Mouse (Mus musculus) spleen, adult 2 months (tissue): ENCODE data around the gene Flnc. TPM values are rescaled to one million over a fixed set of nuclear protein-coding genes. Genes with fewer than 3 reads are reported as not detected.

ENCODE experiments used
- DNase-seq, 2 experiments: peaks; one replicate each; pipeline versions ENCODE4 v3.0.0 to v3.0.0-alpha.2; 2012 to 2021; ENCODE audit warnings: low spot score in 2 of 2, low read depth in 1 of 2
- H3K27ac ChIP-seq: fragments of 200-500 bp; 2 replicates; pipeline ENCODE4 v1.5.1; 2012; ENCODE audit warnings: low read length, inconsistent platforms; ENCODE audit not compliant: insufficient read depth
- H3K27me3 ChIP-seq: fragments of 200-500 bp; 2 replicates; pipeline ENCODE4 v1.6.1; 2012; ENCODE audit warnings: mild to moderate bottlenecking, moderate library complexity, low read length, inconsistent platforms; ENCODE audit not compliant: control insufficient read depth, insufficient read depth
- H3K36me3 ChIP-seq: fragments of 200-500 bp; 2 replicates; pipeline ENCODE4 v1.6.1; 2012; ENCODE audit warnings: mild to moderate bottlenecking, low read length, inconsistent platforms; ENCODE audit not compliant: control insufficient read depth, insufficient read depth
- H3K4me1 ChIP-seq: fragments of 200-500 bp; 2 replicates; pipeline ENCODE4 v1.6.1; 2011; ENCODE audit warnings: inconsistent platforms; ENCODE audit not compliant: control insufficient read depth, insufficient read depth, insufficient read length
- H3K4me3 ChIP-seq: fragments of 200-500 bp; 2 replicates; pipeline ENCODE4 v1.5.1; 2011; ENCODE audit warnings: mild to moderate bottlenecking, inconsistent platforms; ENCODE audit not compliant: insufficient read depth, insufficient read length; ENCODE audit errors: extremely low read depth
- CTCF ChIP-seq: fragments of 200-500 bp; IDR thresholded peaks from 2 replicates; pipeline ENCODE4 v1.5.1; 2011; ENCODE audit warnings: mild to moderate bottlenecking, inconsistent platforms; ENCODE audit not compliant: insufficient read depth, insufficient read length, insufficient replicate concordance; ENCODE audit errors: extremely low read depth
- POLR2A ChIP-seq: fragments of 200-500 bp; IDR thresholded peaks from 2 replicates; pipeline ENCODE4 v1.6.1; 2011; ENCODE audit warnings: low read depth, low read length, inconsistent platforms
- WGBS: fragments of 180-500 bp; shearing (Covaris S2); methylation state at CpG from one replicate; pipeline ENCODE4 v1.1.7; 2018; 5-methylcytosine and 5-hydroxymethylcytosine counted together
- polyA plus RNA-seq: library from polyadenylated mRNA; depleted of rRNA; stranded (reverse); fragments of >200 nt; gene quantifications from 2 replicates; pipeline ENCODE4 v1.2.3, GENCODE M21; 2012

Gene Flnc
- polyA plus RNA-seq, 1 experiment: 0.32 TPM

- TF ChIP-seq POLR2A: no peak
- TF ChIP-seq CTCF: no peak
- Histone ChIP-seq H3K27me3 (no peaks in the 10 kb centered on the region), H3K27ac (no peak overlapping the region), H3K4me3 (no peak overlapping the region), H3K36me3 (no peaks in the 10 kb centered on the region), H3K4me1 (no peaks in the 10 kb centered on the region)
- WGBS: 38% methylated on average over 9 of the region's 9 CpGs
- no peak for DNase-seq
These were observed 17.6 kb upstream of the Flnc start for GRCm38 (mm10) chr6:29415446-29415845.

- no peak for TF ChIP-seq CTCF
- no peak for TF ChIP-seq POLR2A
- H3K36me3 ChIP-seq: no peaks in the 10 kb centered on the region
- no peak overlapping the region for H3K27ac ChIP-seq
- no peaks in the 10 kb centered on the region for H3K4me1 ChIP-seq
- WGBS: 11% methylated on average over 2 of the region's 2 CpGs
- H3K4me3 ChIP-seq: no peak overlapping the region
- no peak for DNase-seq
- H3K27me3 ChIP-seq: no peaks in the 10 kb centered on the region
These were observed 12.5 kb upstream of the Flnc start for GRCm38 (mm10) chr6:29420596-29420995.

GRCm38 (mm10) chr6:29425118-29425517, 7.9 kb upstream of the Flnc start:
- TF ChIP-seq CTCF: no peak
- 92% methylated on average over 8 of the region's 8 CpGs for WGBS
- no peaks in the 10 kb centered on the region for H3K36me3 ChIP-seq

GRCm38 (mm10) chr6:29426331-29426730, 6.7 kb upstream of the Flnc start:
- 87% methylated on average over 6 of the region's 6 CpGs for WGBS
- DNase-seq: no peak
- H3K36me3 ChIP-seq: no peaks in the 10 kb centered on the region
- no peak overlapping the region for H3K4me3 ChIP-seq
- no peaks in the 10 kb centered on the region for H3K4me1 ChIP-seq
- H3K27me3 ChIP-seq: no peaks in the 10 kb centered on the region
- no peak for TF ChIP-seq CTCF
- TF ChIP-seq POLR2A: no peak
- no peak overlapping the region for H3K27ac ChIP-seq

More at GRCm38 (mm10) chr6:29425118-29425517, 7.9 kb upstream of the Flnc start:
- Histone ChIP-seq H3K4me3 (no peak overlapping the region), H3K4me1 (no peaks in the 10 kb centered on the region), H3K27me3 (no peaks in the 10 kb centered on the region), H3K27ac (no peak overlapping the region)
- DNase-seq: no peak

GRCm38 (mm10) chr6:29428171-29428570, 4.9 kb upstream of the Flnc start:
- DNase-seq: no peak
- H3K27ac ChIP-seq: no peak overlapping the region
- peaks cover 3% of the 10 kb centered on the region for H3K27me3 ChIP-seq
- no peak for TF ChIP-seq CTCF
- no peak for TF ChIP-seq POLR2A
- no peaks in the 10 kb centered on the region for H3K36me3 ChIP-seq
- H3K4me3 ChIP-seq: no peak overlapping the region
- WGBS: 69% methylated on average over 4 of the region's 4 CpGs
- H3K4me1 ChIP-seq: peaks cover under 1% of the 10 kb centered on the region; the same call in 1 of the 2 replicates

GRCm38 (mm10) chr6:29430681-29431420, 2.2 kb upstream of the Flnc start:
- Histone ChIP-seq H3K36me3 (no peaks in the 10 kb centered on the region), H3K4me1 (peaks cover 5% of the 10 kb centered on the region), H3K4me3 (no peak overlapping the region), H3K27me3 (peaks cover 12% of the 10 kb centered on the region), H3K27ac (no peak overlapping the region)
- no peak for DNase-seq
- TF ChIP-seq POLR2A (no peak), CTCF (no peak)
- 73% methylated on average over 15 of the region's 15 CpGs for WGBS

- 73% methylated on average over 5 of the region's 5 CpGs for WGBS
- DNase-seq: no peak
- no peak overlapping the region for H3K27ac ChIP-seq
- H3K4me3 ChIP-seq: no peak overlapping the region
- no peaks in the 10 kb centered on the region for H3K36me3 ChIP-seq
- H3K27me3 ChIP-seq: peaks cover 14% of the 10 kb centered on the region
- TF ChIP-seq CTCF (no peak), POLR2A (no peak)
- peaks cover 5% of the 10 kb centered on the region for H3K4me1 ChIP-seq
These were observed 1.6 kb upstream of the Flnc start for GRCm38 (mm10) chr6:29431473-29431872.
